ENCODE assay signal across 15 mouse cellular contexts in the genomic region with DNA sequence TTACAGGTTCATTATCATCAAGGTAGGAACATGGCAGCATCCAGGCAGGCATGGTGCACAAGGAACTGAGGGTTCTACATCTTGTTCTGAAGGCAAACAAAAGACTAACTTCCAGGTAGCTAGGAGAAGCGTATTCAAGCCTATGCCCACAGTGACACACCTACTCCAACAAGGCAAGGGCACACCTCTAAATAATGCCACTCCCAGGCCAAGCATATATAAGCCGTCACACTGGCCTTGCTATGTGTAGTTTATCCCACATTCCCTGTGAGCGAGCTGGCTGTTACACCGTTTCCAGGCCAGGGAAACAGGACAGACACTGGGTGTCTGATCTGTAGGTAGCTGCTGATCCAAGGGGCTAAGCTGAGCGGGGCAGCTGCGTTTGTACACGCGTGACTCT.
"Had no signal": no experiment of that assay in that cellular context is flagged by ENCODE, and none has a peak within 500 bp of the region (broad histone marks: within the 10 kb centered on the region; RNA-seq: fewer than 3 reads in every experiment).

No protein-coding gene starts in this region.

- DNase-seq: retina, postnatal 1 day; right cerebral cortex, adult 18-20 months; right cerebral cortex, postnatal 14 days; right cerebral cortex, postnatal 25 days; right cerebral cortex, postnatal 4 days; spleen, adult 18-20 months; thymus, adult 18-20 months; thymus, adult 2 months; thymus, postnatal 14 days; thymus, postnatal 25 days; thymus, postnatal 36 days; thymus, postnatal 4 days had no signal

- H3K27ac ChIP-seq: neural tube, embryonic 12.5 days; neural tube, embryonic 13.5 days; neural tube, embryonic 15.5 days had no signal

- H3K9me3 ChIP-seq: neural tube, embryonic 12.5 days; neural tube, embryonic 13.5 days; neural tube, embryonic 15.5 days had no signal

- H3K9ac ChIP-seq: neural tube, embryonic 12.5 days; neural tube, embryonic 13.5 days; neural tube, embryonic 15.5 days had no signal

- H3K27me3 ChIP-seq: neural tube, embryonic 12.5 days; neural tube, embryonic 13.5 days; neural tube, embryonic 15.5 days had no signal

- H3K4me2 ChIP-seq: neural tube, embryonic 12.5 days; neural tube, embryonic 13.5 days; neural tube, embryonic 15.5 days had no signal

- H3K4me1 ChIP-seq: neural tube, embryonic 12.5 days; neural tube, embryonic 13.5 days; neural tube, embryonic 15.5 days had no signal

- H3K4me3 ChIP-seq: neural tube, embryonic 12.5 days; neural tube, embryonic 13.5 days; neural tube, embryonic 15.5 days had no signal
